Mouse (Mus musculus): ENCODE data around the gene Vmn2r16. TPM values are rescaled to one million over a fixed set of nuclear protein-coding genes. Genes with fewer than 3 reads are reported as not detected.

Vmn2r16 gene
- polyA plus RNA-seq (2012; rRNA removed), result not detected in 2 replicates

DNA sequence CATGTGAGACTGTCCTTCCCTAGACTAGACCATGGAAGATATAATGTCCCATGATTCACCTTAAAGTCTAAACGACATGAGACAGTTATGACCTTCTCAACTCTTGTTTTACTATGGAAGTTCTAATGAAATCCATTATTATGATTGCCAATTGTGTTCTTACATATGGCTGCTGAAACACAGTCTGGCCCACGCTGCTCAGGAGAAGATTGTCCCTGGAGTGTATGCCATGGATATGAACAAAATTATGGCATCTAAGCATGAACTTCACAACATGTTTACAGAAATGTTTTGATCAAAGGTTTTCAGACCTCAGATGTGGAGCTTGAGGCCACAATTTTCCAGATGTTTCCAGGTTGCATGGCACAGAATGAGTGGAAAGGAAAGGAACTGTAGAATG is at the start of gene Vmn2r16:
Vmn2r16 (plus strand) TSS at position 301 of the 400 bp plus-strand sequence.
- no peak for DNase-seq (ENCODE audit: low read depth)
- TF ChIP-seq CTCF (IDR thresholded peaks at IDR 0.05; ENCODE audit: borderline replicate concordance, extremely low read depth, insufficient read depth, insufficient read length) (no peak), POLR2A (IDR thresholded peaks at IDR 0.05; ENCODE audit: borderline replicate concordance, extremely low read depth, insufficient read depth, insufficient read length, poor library complexity, severe bottlenecking) (no peak)

DNA sequence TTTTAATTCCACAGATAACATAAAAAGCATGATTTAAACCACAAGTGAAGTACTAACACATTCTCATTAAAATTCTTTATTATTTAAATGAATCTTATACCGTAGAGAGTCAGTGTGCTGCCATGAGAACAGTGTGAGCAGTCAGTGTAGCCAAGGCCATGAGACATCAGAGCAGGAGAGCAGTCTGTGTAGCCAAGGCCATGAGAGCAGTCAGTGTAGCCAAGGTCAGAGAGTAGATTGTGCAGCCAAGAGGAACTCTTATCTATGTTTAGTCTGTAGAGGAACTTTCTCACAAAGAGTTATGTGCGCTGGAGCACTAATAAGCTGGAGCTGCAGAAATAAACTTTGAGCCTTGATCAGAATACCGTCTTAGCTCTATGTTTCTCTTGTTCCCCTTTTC is 35.3 kb upstream of the Vmn2r16 start:
- no peak for DNase-seq (ENCODE audit: low read depth)
- no peak for TF ChIP-seq POLR2A (IDR thresholded peaks at IDR 0.05; ENCODE audit: borderline replicate concordance, extremely low read depth, insufficient read depth, insufficient read length, poor library complexity, severe bottlenecking)
- no peak for TF ChIP-seq CTCF (IDR thresholded peaks at IDR 0.05; ENCODE audit: borderline replicate concordance, extremely low read depth, insufficient read depth, insufficient read length)

DNA sequence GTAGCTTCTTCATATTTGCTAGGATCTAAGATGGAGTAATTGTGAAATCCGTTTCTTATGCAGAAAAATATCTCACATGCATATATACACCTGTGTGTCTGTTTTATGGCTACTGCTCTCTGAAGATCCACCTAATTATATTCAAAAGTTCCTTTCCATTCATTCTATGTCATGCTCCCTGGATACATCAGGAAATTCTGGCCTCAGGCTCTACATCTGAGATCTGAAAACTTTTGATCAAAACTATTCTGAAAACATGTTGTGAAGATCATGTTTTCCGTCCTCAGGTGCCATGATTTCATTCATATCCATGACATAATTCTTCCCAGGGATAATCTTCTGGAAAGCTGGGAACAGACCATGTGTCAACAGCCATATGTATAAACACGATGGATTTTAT is 32.4 kb upstream of the Vmn2r16 start, which contains the start of gene Vmn2r15:
Vmn2r15 (minus strand) TSS at position 101 of the 400 bp plus-strand sequence.
- DNase-seq (ENCODE audit: low read depth), result no peak
- TF ChIP-seq POLR2A (IDR thresholded peaks at IDR 0.05; ENCODE audit: borderline replicate concordance, extremely low read depth, insufficient read depth, insufficient read length, poor library complexity, severe bottlenecking) (no peak), CTCF (IDR thresholded peaks at IDR 0.05; ENCODE audit: borderline replicate concordance, extremely low read depth, insufficient read depth, insufficient read length) (no peak)

- no peak for DNase-seq (ENCODE audit: low read depth)
- TF ChIP-seq POLR2A (IDR thresholded peaks at IDR 0.05; ENCODE audit: borderline replicate concordance, extremely low read depth, insufficient read depth, insufficient read length, poor library complexity, severe bottlenecking) (no peak), CTCF (IDR thresholded peaks at IDR 0.05; ENCODE audit: borderline replicate concordance, extremely low read depth, insufficient read depth, insufficient read length) (no peak)
Measured at GRCm38 (mm10) chr5:109419388-109419787, 89.4 kb downstream of the Vmn2r16 start, which contains the start of gene Vmn2r17. TSS of gene Vmn2r17 (plus strand) at chr5:109419688.

Other genes with a start within 250 kb of the Vmn2r16 start
- not detected in 2 replicates for gene Vmn2r12, start 232.2 kb upstream of the Vmn2r16 start, polyA plus RNA-seq (2012; rRNA removed)
- gene Vmn2r13, start 138.0 kb upstream of the Vmn2r16 start, polyA plus RNA-seq (2012; rRNA removed), result not detected in 2 replicates
- not detected in 2 replicates for gene Vmn2r14, start 105.5 kb upstream of the Vmn2r16 start, polyA plus RNA-seq (2012; rRNA removed)
- not detected in 2 replicates for gene Vmn2r15, start 32.5 kb upstream of the Vmn2r16 start, polyA plus RNA-seq (2012; rRNA removed)
- not detected in 2 replicates for gene Vmn2r17, start 89.5 kb downstream of the Vmn2r16 start, polyA plus RNA-seq (2012; rRNA removed)
- 26.7 and 27.1 TPM in 2 replicates for gene Crlf2, start 228.8 kb downstream of the Vmn2r16 start, polyA plus RNA-seq (2012; rRNA removed)